Mouse (Mus musculus) adrenal gland, postnatal 36 days (tissue): Measurements from ENCODE around the gene Olfr305. TPM values are rescaled to one million over a fixed set of nuclear protein-coding genes. Genes with fewer than 3 reads are reported as not detected.
"Not testable (repeated sequence)": the region's sequence is repeated elsewhere in the genome, so short reads cannot be mapped to it uniquely, and the experiment has no call there.

Experiments
- DNase-seq, 2 experiments: peaks; one replicate each; pipeline ENCODE4 v3.0.0; 2021; ENCODE audit warnings: mixed read lengths in 1 of 2
- long read RNA-seq, 2 experiments: library from polyadenylated mRNA; stranded (forward); transcript quantifications; one replicate each; pipeline ENCODE4 v2.0.0; 2021; ENCODE audit warnings: borderline sequencing depth in 2 of 2
- total RNA-seq, 2 experiments: library from RNA; stranded (reverse); gene quantifications; 2 replicates each; pipeline ENCODE4 v1.2.3; 2021

Gene Olfr305
- not detected for total RNA-seq
- long read RNA-seq, experiment 1 = 0 reads
- long read RNA-seq, experiment 2 = 0 reads

DNA sequence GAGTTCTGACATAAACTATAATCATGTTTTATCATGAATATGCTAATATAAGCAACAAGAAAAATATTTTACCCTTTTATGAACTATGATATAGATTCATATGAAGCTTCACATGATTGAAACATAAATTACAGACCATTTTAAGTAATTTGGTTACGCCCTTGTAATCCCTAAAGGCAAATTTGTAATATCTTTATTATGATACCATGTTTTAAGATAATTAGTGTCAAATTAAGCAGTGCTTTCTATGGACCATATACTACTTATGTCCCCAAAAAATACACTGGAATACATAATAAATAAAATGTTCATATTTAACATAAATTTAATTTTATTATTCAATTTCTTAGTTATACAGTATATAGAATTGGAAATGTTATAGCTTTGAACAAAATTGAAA lies at the start of gene Olfr305:
Gene Olfr305, minus strand, starts transcription at position 101 of the 400 bp plus-strand sequence.
- DNase-seq = no peak

DNA sequence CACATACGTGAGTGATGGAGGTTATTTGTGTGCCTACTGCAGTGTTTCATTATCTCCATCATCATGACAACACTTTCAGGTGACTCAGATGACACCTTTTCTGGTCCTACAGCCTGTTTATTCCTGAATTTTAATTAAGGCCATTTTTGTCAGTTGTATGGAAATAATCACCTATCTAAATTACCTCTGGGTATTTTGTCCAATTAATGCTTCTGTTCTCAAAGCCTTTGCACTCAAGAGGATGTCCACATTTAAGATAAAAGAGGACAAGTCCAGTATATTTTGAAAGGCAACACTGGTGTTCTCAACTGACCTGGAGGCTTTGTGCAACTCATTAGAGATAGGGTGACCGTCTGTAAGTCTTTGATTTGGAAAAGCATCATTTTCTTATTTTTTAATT lies 36.8 kb upstream of the Olfr305 start, which contains the start of gene Olfr301:
Gene Olfr301, plus strand, starts transcription at position 301 of the 400 bp plus-strand sequence.
- DNase-seq = no peak

DNA sequence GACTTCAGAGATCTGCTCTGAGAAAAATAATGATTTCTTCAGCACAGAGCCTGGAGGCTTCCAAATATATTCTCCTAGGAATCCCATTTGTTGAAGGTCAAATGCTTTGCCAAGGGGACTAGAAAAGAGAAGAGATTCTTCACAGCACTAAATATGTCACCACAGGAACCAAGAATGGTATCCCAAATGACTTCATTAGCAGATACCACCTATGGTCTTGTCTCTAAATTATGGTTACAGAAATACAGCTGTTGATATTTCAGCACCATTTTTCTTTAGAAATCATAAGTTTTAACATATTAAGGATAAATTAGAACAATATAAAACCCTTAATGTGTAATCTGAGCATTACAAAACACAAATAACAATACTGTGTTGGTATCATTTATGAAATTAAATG lies 31.0 kb upstream of the Olfr305 start, which contains the start of gene Olfr303:
Gene Olfr303, minus strand, starts transcription at position 101 of the 400 bp plus-strand sequence.
- DNase-seq = no peak

DNA sequence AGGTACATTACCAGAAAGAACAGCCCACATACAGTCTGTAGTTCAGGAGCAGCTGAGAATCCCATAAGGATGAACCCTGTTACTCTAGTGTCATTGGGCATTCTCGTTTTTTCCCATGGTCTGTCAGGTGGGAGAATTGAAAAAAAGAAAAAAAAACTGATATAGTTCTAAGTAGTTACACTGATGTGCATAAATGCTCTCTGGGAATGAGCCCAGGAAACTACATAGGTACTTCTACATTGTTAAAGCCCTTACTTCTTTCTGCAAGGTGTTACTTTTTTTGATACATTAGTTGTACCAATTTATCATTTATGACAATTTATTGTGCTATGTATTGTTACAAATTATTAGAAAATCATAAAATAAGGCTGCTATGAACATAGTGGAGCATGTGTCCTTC lies 19.8 kb upstream of the Olfr305 start, which contains the start of gene Olfr304:
Gene Olfr304, minus strand, starts transcription at position 101 of the 400 bp plus-strand sequence.
- no peak for DNase-seq

GRCm38 (mm10) chr7:86385769-86386168 lies 19.0 kb upstream of the Olfr305 start:
- no peak for DNase-seq

DNA sequence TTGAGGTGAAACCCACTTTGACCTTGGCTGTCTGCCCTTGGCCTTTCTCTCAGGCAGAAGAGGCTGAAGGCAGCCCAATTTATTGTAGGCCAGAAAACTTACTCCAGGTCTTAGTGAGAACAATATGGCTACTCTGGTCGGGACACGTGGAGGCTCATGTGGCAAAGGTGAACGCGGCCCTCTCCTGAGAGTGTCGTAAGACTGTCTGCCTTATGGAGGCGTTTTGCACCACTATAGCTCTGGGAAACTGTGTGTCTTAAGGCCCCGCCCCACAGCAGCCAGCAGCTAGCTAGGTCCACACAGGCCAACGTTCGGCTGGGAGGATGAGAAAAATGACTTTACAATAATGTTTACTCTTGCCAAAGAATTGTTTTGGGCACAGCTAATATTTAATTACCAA lies 20.4 kb downstream of the Olfr305 start:
- not testable (repeated sequence) for DNase-seq

DNA sequence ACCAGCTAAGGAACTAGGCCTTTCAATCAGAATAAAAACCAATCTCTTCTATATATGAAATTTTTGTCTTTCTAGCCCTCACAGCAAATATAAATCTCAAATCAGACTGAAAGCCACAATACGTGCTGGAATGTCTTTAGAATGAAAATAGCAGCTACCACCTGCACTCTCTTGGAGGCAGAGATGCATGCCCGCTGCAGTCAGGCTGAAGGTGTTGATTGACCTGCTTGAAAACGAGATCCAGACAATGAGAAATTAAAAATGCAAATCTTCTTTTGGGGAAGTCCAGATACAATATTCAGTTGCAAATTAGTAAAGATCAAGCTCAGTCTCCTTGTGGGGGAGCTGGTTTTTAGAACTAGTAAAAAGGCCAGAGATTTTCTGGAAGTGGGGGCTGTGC lies 22.5 kb downstream of the Olfr305 start:
- no peak for DNase-seq

- DNase-seq = no peak
Observed at GRCm38 (mm10) chr7:86342881-86343565, 23.7 kb downstream of the Olfr305 start.

- DNase-seq = no peak
Observed at GRCm38 (mm10) chr7:86337486-86337885, 29.2 kb downstream of the Olfr305 start, which contains the start of gene Olfr307. Gene Olfr307 (minus strand): TSS chr7:86337586.

DNA sequence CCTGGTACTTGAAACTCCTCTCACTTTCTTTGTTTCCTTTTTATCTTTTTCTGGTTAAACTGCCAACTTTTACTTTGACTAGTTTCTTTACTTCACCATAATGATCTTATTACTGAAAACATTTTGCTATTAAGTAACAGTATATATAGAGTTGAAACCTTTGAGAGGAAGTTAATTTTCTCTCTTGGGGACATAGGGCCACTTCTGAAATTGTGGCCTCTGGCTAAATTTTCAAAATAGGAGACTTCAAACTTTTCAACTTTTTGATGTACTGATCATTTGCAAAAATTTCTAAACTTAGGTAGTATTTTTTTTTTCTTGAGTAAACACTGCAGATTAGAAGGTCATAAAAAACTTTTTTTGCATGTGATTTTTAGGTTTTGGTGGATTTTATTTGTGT lies 41.2 kb downstream of the Olfr305 start, which contains the start of gene Olfr308:
Gene Olfr308, minus strand, starts transcription at position 101 of the 400 bp plus-strand sequence.
- no peak for DNase-seq

GRCm38 (mm10) chr7:86321323-86321722 lies 45.4 kb downstream of the Olfr305 start:
- DNase-seq = no peak

DNA sequence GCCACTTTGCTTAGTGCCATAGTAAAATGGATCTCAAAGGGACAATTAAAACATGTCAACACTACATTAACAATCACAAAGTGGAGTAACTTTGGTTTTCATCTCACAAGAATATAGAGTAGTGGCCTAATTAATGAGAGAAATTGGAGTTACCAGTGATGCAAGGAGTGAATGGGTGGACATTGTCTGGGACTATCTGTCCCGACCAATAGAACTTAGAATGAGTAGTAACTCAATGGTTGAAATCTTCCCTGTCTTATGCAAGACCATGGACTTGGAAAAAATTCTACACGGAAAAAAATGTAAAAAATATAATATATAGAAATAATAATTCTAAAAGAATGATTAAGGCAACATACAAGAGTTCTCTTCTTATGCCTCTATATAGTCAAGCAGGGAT lies 53.1 kb downstream of the Olfr305 start, which contains the start of gene Olfr309:
Gene Olfr309, minus strand, starts transcription at position 101 of the 400 bp plus-strand sequence.
- no peak for DNase-seq

Other genes with a start within 250 kb of the Olfr305 start
- gene Vmn2r75, start 195.2 kb downstream of the Olfr305 start, total RNA-seq = not detected
- gene Vmn2r76, start 120.6 kb downstream of the Olfr305 start, total RNA-seq = not detected
- not detected for gene Olfr310, start 89.8 kb downstream of the Olfr305 start, total RNA-seq
- not detected for gene Olfr309, start 53.2 kb downstream of the Olfr305 start, total RNA-seq
- not detected for gene Olfr308, start 41.3 kb downstream of the Olfr305 start, total RNA-seq
- not detected for gene Olfr307, start 29.3 kb downstream of the Olfr305 start, total RNA-seq
- gene Olfr304, start 19.7 kb upstream of the Olfr305 start, total RNA-seq = not detected
- not detected for gene Olfr303, start 30.9 kb upstream of the Olfr305 start, total RNA-seq
- not detected for gene Olfr301, start 36.9 kb upstream of the Olfr305 start, total RNA-seq
- not detected for gene Olfr299, start 93.0 kb upstream of the Olfr305 start, total RNA-seq
- gene Olfr298, start 125.6 kb upstream of the Olfr305 start, total RNA-seq = not detected
- not detected for gene Olfr297, start 153.0 kb upstream of the Olfr305 start, total RNA-seq
- not detected for gene Olfr295, start 216.9 kb upstream of the Olfr305 start, total RNA-seq
- not detected for gene Olfr294, start 249.7 kb upstream of the Olfr305 start, total RNA-seq